Mouse (Mus musculus) lung, adult 2 months (tissue): ENCODE measurements around the gene Dock9.

Experiments
- CTCF ChIP-seq: fragments of 200-500 bp; IDR thresholded peaks from 2 replicates; pipeline ENCODE4 v1.5.1; 2011; ENCODE audit warnings: mild to moderate bottlenecking, low read length, control low read depth; ENCODE audit not compliant: insufficient read depth
- POLR2A ChIP-seq: fragments of 200-500 bp; IDR thresholded peaks from 2 replicates; pipeline ENCODE4 v1.6.1; 2011; ENCODE audit warnings: low read depth, mild to moderate bottlenecking, control low read depth, low read length, borderline replicate concordance; ENCODE audit errors: extremely low read depth

DNA sequence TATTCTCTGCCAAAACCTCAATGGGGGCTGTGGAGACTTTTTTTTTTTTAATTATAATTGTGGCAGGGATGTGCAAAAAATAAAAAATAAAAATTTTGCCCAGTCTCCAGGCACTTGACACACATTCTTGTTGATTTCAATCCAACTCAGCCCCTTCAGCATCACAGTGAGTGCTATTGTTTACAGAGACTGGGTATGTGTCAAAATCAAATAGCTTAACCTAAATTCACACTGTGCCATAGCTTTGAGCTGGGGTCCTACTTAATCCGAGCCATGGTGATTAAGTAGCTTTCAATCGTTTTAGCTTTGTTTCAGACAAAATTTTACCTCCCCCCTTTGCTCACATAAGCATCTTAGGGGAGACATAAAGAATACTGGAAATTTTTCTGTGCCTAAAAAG, 89.4 kb downstream of the Dock9 start:
- TF ChIP-seq POLR2A: no peak
- no peak for TF ChIP-seq CTCF
